Mouse (Mus musculus) olfactory bulb, adult 2 months (tissue): ENCODE measurements around the gene Abtb1. TPM values are rescaled to one million over a fixed set of nuclear protein-coding genes. Genes with fewer than 3 reads are reported as not detected.
A peak's percentile ranks its signal among the peaks of the same experiment; 100 is the strongest.

Experiments
- H3K27ac ChIP-seq: fragments of 200-500 bp; 2 replicates; pipeline ENCODE4 v1.5.1; 2012; ENCODE audit warnings: low read depth, low read length; ENCODE audit not compliant: insufficient read depth
- H3K4me1 ChIP-seq: fragments of 200-500 bp; 2 replicates; pipeline ENCODE4 v1.6.1; 2012; ENCODE audit warnings: low read length; ENCODE audit not compliant: control insufficient read depth, insufficient read depth
- H3K4me3 ChIP-seq: fragments of 200-500 bp; 2 replicates; pipeline ENCODE4 v1.5.1; 2012; ENCODE audit warnings: mild to moderate bottlenecking, low read depth, low read length, moderate library complexity; ENCODE audit not compliant: insufficient read depth
- CTCF ChIP-seq: fragments of 200-500 bp; IDR thresholded peaks from 2 replicates; pipeline ENCODE4 v1.5.1; 2012; ENCODE audit warnings: low read depth, mild to moderate bottlenecking, low read length, moderate library complexity; ENCODE audit not compliant: insufficient read depth
- POLR2A ChIP-seq: fragments of 200-500 bp; IDR thresholded peaks from 2 replicates; pipeline ENCODE4 v1.6.1; 2012; ENCODE audit warnings: mild to moderate bottlenecking, low read depth, low read length, moderate library complexity; ENCODE audit not compliant: insufficient read depth
- WGBS: fragments of 180-500 bp; shearing (Covaris S2); methylation state at CpG from one replicate; pipeline ENCODE4 v1.1.7; 2018; 5-methylcytosine and 5-hydroxymethylcytosine counted together
- polyA plus RNA-seq: library from polyadenylated mRNA; stranded (reverse); fragments of >200 nt; gene quantifications from 2 replicates; pipeline ENCODE4 v1.2.4, GENCODE M21; 2012; ENCODE audit warnings: low replicate concordance; ENCODE audit not compliant: missing spikeins, insufficient read depth, insufficient read length

The Abtb1 gene
- polyA plus RNA-seq, 1 experiment = not detected

- H3K4me1 ChIP-seq = peaks cover 20% of the 10 kb centered on the region
- WGBS = 13% methylated on average over 62 of the region's 63 CpGs
- H3K27ac ChIP-seq = peak within 1 kb of the TSS; percentile 71
- peak within 1 kb of the TSS; percentile 87 for H3K4me3 ChIP-seq
- TF ChIP-seq CTCF (no peak), POLR2A (peak; percentile 54; the same call in 1 of the 2 replicates)
Observed at GRCm38 (mm10) chr6:88874868-88875508, 33.2 kb upstream of the Abtb1 start, which contains the start of gene Podxl2. Gene Podxl2 (minus strand): TSS chr6:88875044.

- Histone ChIP-seq H3K27ac (peak overlapping the region; percentile 71), H3K4me1 (peaks cover 24% of the 10 kb centered on the region), H3K4me3 (peak overlapping the region; percentile 87)
- 5% methylated on average over 57 of the region's 74 CpGs for WGBS
- TF ChIP-seq CTCF (no peak), POLR2A (0 out of 2 replicates have a peak, but pooled peaks have one; percentile 5)
Observed at GRCm38 (mm10) chr6:88873965-88874867, 32.4 kb upstream of the Abtb1 start.

DNA sequence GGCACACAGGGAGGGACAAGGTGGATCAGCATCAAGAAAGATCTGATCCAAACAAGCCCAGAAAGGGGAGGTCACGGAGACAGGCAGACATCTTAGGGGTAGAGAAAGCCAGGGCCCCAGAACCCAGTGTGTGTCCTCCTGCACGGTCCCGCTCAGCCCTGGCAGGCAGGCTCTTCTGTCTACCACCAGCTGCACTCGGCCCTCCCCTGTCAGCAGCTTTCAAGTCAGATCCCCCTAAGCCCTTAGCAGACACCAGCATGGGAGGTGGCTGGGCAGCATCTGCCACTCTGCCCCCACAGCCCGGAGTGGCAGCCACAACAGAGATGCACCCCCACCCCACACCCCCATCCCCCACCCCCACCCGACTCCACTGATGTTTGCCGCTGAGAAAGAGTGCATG is 31.0 kb upstream of the Abtb1 start:
- TF ChIP-seq POLR2A (no peak), CTCF (no peak)
- Histone ChIP-seq H3K4me3 (peak overlapping the region; percentile 87), H3K27ac (peak overlapping the region; percentile 46), H3K4me1 (peaks cover 27% of the 10 kb centered on the region)
- 17% methylated on average over 7 of the region's 7 CpGs for WGBS

DNA sequence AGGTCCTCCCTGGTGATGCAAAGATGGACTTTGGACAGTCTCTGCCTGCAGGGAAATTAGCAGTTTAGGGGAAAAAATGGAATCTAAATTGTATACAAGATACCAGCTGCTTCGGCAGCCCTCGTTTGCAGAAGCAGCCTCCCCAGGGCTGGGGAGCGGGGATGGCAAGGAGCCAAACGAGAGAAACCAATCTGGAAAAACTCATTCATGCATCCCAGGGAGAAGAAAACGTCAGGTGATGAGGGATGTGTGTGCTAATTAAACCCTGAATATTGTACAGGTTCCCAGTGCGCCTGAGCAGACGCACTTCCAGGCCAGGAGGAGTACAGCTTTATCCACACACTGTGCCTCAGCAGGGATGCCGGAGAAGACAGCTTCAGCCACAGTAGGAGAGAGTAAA is 29.8 kb upstream of the Abtb1 start:
- peak overlapping the region; percentile 83 for H3K27ac ChIP-seq
- WGBS = 19% methylated on average over 8 of the region's 8 CpGs
- H3K4me1 ChIP-seq = peaks cover 28% of the 10 kb centered on the region
- peak overlapping the region; percentile 15; the same call in 1 of the 2 replicates for H3K4me3 ChIP-seq
- TF ChIP-seq POLR2A = no peak
- no peak for TF ChIP-seq CTCF

GRCm38 (mm10) chr6:88870594-88870993 is 28.8 kb upstream of the Abtb1 start:
- H3K4me3 ChIP-seq = no peak overlapping the region
- TF ChIP-seq POLR2A (no peak), CTCF (no peak)
- WGBS = 29% methylated on average over 4 of the region's 4 CpGs
- H3K27ac ChIP-seq = peak overlapping the region; percentile 84
- peaks cover 31% of the 10 kb centered on the region for H3K4me1 ChIP-seq

- WGBS = 33% methylated on average over 7 of the region's 7 CpGs
- Histone ChIP-seq H3K4me1 (peaks cover 31% of the 10 kb centered on the region), H3K4me3 (no peak overlapping the region), H3K27ac (peak overlapping the region; percentile 84)
- no peak for TF ChIP-seq CTCF
- TF ChIP-seq POLR2A = no peak
Observed at GRCm38 (mm10) chr6:88869459-88869858, 27.7 kb upstream of the Abtb1 start.

DNA sequence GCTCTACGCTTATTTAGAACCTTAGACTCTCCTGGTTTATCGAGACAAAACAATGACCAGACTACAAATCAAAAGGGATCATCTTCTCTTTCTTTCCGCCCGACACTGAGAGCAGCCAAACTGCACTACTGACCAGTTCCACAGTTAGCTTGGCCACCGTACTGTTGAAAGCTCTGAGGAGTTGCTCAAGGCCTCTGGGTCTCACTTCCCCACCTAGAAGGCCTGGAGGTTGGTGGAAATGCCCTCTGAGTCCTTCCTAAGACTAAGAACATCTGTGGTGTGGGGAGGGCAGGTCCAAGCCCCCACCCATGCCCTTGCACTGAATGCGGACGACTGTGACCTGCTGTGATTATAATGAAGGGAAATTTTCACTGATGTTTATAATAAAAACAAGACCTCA is 23.9 kb upstream of the Abtb1 start:
- Histone ChIP-seq H3K4me3 (no peak overlapping the region), H3K27ac (no peak overlapping the region), H3K4me1 (peaks cover 19% of the 10 kb centered on the region)
- WGBS = 68% methylated on average over 7 of the region's 7 CpGs
- TF ChIP-seq POLR2A (no peak), CTCF (no peak)

DNA sequence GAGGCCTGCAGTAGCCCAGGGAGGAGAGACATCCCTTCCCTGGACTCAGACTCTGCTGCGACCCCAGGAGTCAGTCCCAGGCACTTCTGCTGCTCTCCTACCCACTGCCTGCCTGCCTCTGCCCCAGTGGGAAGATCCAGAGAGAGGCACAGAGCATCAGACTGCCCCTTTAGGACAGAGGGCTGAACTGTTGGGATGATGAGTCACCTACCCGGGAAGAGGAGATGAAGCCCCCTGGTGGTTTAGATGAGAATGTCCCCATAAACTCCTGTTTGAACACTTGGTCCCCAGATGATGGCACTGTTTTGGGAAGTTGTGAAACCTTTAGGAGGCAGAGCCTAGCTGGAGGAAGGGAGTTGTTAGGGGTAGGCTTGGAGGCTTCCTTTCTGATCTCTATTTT is 19.1 kb upstream of the Abtb1 start:
- 19% methylated on average over 2 of the region's 2 CpGs for WGBS
- TF ChIP-seq CTCF (no peak), POLR2A (no peak)
- Histone ChIP-seq H3K27ac (no peak overlapping the region), H3K4me1 (peaks cover 28% of the 10 kb centered on the region), H3K4me3 (no peak overlapping the region)

- 52% methylated on average over 7 of the region's 7 CpGs for WGBS
- H3K27ac ChIP-seq = no peak overlapping the region; the same call in 1 of the 2 replicates
- no peak for TF ChIP-seq CTCF
- TF ChIP-seq POLR2A = no peak
- H3K4me1 ChIP-seq = peaks cover 28% of the 10 kb centered on the region
- no peak overlapping the region for H3K4me3 ChIP-seq
Observed at GRCm38 (mm10) chr6:88858341-88858740, 16.6 kb upstream of the Abtb1 start.
